Mouse (Mus musculus) induced T-regulatory cell, adult 2 months (primary cell): Measurements from ENCODE around the gene Vmn1r198.
"Not testable (repeated sequence)": the region's sequence is repeated elsewhere in the genome, so short reads cannot be mapped to it uniquely, and the experiment has no call there.

ENCODE experiments used
- DNase-seq: peaks from one replicate; pipeline ENCODE4 v3.0.0-alpha.2; 2012; ENCODE audit warnings: low read depth

Vmn1r198 gene

GRCm38 (mm10) chr13:22350064-22350463 lies at the start of gene Vmn1r198:
TSS of gene Vmn1r198 (plus strand) at chr13:22350364.
- DNase-seq, result no peak

DNA sequence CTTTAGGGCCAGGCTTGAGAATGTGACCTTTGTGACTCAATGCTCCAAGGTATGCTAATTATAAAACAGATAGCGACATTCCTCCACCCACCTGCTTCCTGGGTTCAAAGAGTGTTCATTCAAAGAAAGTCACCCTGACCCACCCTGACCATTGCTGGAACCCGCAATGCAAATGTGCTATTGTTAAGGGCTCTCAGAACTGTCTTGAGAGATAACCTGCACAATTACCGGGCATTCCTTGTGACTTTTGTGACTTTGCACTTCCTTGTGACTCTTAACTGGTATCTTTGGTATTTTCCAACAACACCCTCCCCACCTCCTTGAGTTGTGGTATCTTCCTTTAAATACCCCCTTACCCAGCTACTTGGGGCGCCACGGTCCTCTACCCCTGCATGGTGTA lies 42.1 kb upstream of the Vmn1r198 start:
- not testable (repeated sequence) for DNase-seq

GRCm38 (mm10) chr13:22315361-22315760 lies 34.8 kb upstream of the Vmn1r198 start:
- no peak for DNase-seq

- DNase-seq, result no peak
These were observed 32.8 kb upstream of the Vmn1r198 start for GRCm38 (mm10) chr13:22317366-22317765.

DNA sequence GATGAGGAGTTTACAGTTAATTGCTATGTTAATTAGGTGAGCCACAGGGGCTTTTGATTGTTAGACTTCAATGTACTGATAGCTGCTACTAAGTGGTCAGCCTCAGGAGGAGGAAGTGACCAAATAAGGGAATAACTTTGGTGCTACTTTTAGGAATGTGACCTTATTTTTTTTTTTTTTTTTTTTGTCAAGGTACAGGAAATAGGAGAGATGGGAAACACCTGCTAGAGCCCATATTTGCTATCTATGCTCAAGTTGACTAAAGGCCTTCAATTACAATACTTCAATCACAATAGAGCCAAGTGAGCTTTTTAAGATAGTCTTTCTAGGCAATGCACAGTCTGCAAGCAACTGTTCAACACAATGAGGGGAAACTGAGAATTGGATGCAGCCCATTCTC lies 30.1 kb upstream of the Vmn1r198 start:
- DNase-seq, result no peak

DNA sequence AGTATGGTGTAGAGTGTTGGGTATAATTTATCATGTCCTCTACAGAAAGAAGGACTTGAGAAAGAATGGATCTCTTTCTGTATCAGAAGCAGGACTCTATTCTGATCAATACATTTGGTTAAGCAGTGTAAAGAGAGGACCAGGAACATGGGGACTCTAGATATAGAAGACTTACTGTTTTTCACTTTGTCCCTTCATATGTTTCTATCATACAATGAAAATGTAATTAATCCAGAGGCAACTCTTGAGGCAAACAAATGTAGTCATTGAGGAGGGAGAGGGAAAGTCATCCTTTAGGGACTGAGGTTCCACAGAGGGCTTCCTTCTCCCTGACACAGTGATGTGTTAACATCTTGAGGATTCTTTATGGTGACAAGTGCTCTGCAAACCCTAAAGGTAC lies 25.9 kb upstream of the Vmn1r198 start, which contains the start of gene Vmn1r197:
Gene Vmn1r197 (plus strand): TSS at position 301 of the 400 bp plus-strand sequence.
- no peak for DNase-seq

DNA sequence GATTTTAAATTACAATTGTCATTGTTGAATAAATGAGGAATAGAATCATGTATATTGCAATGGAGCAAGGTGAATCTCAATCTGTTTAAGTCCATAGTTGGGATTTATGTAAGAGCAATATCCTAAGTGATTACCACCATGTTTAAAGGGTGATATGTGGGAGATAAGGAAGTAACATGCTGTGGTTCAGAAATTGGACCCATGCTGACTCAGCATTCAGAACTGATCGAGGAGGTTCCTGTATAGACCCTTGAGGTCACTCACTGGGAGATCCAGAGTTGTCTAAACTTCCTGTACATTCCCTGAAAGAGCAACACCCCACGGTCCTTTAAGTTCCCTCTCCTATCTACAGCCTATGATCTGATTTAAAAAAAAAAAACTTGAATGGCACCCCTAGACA lies 16.9 kb upstream of the Vmn1r198 start:
- no peak for DNase-seq

GRCm38 (mm10) chr13:22335565-22335964 lies 14.6 kb upstream of the Vmn1r198 start:
- DNase-seq, result no peak

GRCm38 (mm10) chr13:22350813-22351212 lies 649 bp downstream of the Vmn1r198 start:
- no peak for DNase-seq

DNA sequence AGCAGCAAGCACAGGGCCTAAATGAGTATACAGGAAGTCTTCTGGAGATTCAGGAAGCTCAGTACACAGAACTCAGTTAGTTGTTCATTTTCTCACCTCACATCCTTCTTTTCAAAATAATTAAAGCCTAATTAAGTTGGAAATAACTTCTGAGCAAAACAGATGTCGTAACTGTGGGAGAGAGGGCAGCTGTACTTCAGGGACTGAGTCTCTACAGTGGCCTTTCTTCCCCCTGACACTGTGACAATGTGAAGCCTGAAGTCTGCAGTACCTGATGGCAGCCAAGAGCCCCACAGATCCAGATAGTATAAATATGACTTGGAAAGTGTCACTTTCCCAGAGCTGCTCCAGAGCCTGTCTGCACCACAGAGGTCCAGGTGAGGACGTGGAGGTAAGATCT lies 29.4 kb downstream of the Vmn1r198 start, which contains the start of gene Vmn1r199:
Gene Vmn1r199 (plus strand): TSS at position 301 of the 400 bp plus-strand sequence.
- DNase-seq, result no peak

DNA sequence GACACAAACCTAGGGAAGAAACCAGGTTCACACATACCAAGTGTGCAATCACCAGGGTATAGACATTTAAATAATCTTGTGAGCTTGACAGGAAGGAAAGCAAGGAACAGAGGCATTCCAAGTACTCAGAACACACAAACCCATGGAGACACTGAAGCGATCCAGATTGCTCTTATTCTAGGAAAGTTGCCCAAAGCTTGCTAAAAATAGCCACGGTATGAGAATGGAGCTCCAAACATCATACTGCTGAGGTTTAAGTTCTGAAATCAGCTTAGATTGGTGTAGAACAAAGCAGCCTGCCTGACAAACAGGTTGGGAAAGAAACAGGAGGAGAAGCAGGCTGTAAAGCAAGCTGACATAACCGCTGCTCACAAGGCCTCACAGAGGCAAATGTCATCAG lies 31.0 kb downstream of the Vmn1r198 start:
- not testable (repeated sequence) for DNase-seq

DNA sequence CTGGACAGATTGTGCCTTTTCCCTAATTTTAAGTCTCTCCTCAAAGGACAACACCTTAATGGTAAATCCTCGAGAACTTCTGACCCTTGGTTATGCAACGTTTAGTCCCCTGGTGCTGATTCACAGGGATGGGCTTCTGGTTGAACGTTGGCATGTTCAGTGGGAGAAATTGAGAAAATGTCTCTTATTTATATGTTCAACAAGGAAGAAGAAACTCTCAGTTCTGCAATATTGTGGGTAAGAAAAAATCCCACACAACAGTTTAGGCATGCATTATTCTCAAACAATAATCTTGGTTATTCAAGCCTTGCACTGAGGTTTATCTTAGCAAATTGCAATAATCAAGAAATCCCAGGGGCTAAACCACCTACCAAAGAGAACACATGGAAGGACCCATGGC lies 33.2 kb downstream of the Vmn1r198 start:
- no peak for DNase-seq

DNA sequence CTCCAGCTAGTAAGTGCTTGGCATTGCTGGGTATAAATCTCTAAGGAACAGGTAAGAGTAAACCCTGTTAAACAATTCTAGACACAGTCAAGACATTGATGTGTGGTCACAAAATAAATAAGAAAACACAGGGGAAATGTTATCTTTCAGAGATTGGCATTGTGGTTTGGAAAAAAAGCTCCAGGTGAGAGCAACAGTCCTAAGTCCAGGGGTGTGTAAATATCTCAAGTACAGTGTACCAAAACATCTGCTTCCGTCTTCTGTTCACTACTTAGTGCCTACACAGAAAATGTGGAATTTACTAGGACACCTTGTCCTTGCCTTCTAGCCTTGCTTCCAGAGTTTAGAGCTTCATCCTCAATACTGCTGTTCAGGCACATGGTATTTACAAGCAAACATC lies 36.9 kb downstream of the Vmn1r198 start:
- no peak for DNase-seq

GRCm38 (mm10) chr13:22390073-22390472 lies 39.9 kb downstream of the Vmn1r198 start, which contains the start of gene Vmn1r200:
TSS of gene Vmn1r200 (plus strand) at chr13:22390373.
- DNase-seq, result no peak

- DNase-seq, result no peak
These were observed 52.8 kb downstream of the Vmn1r198 start for GRCm38 (mm10) chr13:22402978-22403377.
